Mouse (Mus musculus) heart, postnatal 14 days (tissue): ENCODE results near the gene Pank4. TPM values are rescaled to one million over a fixed set of nuclear protein-coding genes. Genes with fewer than 3 reads are reported as not detected.

Experiments
- total RNA-seq, 2 experiments: library from RNA; stranded (reverse); gene quantifications; 2 replicates each; pipeline ENCODE4 v1.2.3; 2021

The Pank4 gene
- total RNA-seq, 2 experiments from 2014 or later: 38.3 to 41.0 TPM

Other genes starting within 250 kb of the Pank4 start
- under 1 TPM; 0.10 to 0.17 TPM for gene Ttc34, start 126.7 kb upstream of the Pank4 start, total RNA-seq
- gene Mmel1, start 94.5 kb upstream of the Pank4 start, total RNA-seq: under 1 TPM in 1 of 2 experiments, not detected in 1; 0.20 TPM
- 10 to 100 TPM; 44.7 to 51.3 TPM for gene Fam213b, start 65.0 kb upstream of the Pank4 start, total RNA-seq
- 1 to 10 TPM; 4.1 to 5.6 TPM for gene Tnfrsf14, start 35.6 kb upstream of the Pank4 start, total RNA-seq
- gene Hes5, start 3.2 kb upstream of the Pank4 start, total RNA-seq: not detected
- under 1 TPM in 1 of 2 experiments, not detected in 1; 0.17 TPM for gene Plch2, start 92.7 kb downstream of the Pank4 start, total RNA-seq
- gene Pex10, start 102.9 kb downstream of the Pank4 start, total RNA-seq: 10 to 100 TPM; 18.3 to 19.6 TPM
- 10 to 100 TPM; 66.6 to 67.8 TPM for gene Rer1, start 122.3 kb downstream of the Pank4 start, total RNA-seq
- 1 to 10 TPM; 1.4 to 3.8 TPM for gene Morn1, start 122.5 kb downstream of the Pank4 start, total RNA-seq